Mouse (Mus musculus): ENCODE measurements around the gene Psmb5.
A peak's percentile ranks its signal among the peaks of the same experiment; 100 is the strongest.

Psmb5 gene

GRCm38 (mm10) chr14:54617897-54618365 is at the start of gene Psmb5:
Gene Psmb5, minus strand, starts transcription at chr14:54618022.
- DNase-seq (ENCODE audit: low spot score in 2 of 2), result peak; percentile 80 to 85

- DNase-seq (ENCODE audit: low spot score in 2 of 2), result no peak
These were observed 46.8 kb upstream of the Psmb5 start for GRCm38 (mm10) chr14:54664477-54665222.

- DNase-seq (ENCODE audit: low spot score in 2 of 2), result peak in 1 of 2 experiments; percentile 52
These were observed 42.2 kb upstream of the Psmb5 start for GRCm38 (mm10) chr14:54660009-54660408.

GRCm38 (mm10) chr14:54653496-54653895 is 35.7 kb upstream of the Psmb5 start:
- DNase-seq (ENCODE audit: low spot score in 2 of 2), result peak; percentile 72 to 80

GRCm38 (mm10) chr14:54652787-54653186 is 35.0 kb upstream of the Psmb5 start:
- no peak for DNase-seq (ENCODE audit: low spot score in 2 of 2)

GRCm38 (mm10) chr14:54651556-54651955 is 33.7 kb upstream of the Psmb5 start:
- no peak for DNase-seq (ENCODE audit: low spot score in 2 of 2)

DNA sequence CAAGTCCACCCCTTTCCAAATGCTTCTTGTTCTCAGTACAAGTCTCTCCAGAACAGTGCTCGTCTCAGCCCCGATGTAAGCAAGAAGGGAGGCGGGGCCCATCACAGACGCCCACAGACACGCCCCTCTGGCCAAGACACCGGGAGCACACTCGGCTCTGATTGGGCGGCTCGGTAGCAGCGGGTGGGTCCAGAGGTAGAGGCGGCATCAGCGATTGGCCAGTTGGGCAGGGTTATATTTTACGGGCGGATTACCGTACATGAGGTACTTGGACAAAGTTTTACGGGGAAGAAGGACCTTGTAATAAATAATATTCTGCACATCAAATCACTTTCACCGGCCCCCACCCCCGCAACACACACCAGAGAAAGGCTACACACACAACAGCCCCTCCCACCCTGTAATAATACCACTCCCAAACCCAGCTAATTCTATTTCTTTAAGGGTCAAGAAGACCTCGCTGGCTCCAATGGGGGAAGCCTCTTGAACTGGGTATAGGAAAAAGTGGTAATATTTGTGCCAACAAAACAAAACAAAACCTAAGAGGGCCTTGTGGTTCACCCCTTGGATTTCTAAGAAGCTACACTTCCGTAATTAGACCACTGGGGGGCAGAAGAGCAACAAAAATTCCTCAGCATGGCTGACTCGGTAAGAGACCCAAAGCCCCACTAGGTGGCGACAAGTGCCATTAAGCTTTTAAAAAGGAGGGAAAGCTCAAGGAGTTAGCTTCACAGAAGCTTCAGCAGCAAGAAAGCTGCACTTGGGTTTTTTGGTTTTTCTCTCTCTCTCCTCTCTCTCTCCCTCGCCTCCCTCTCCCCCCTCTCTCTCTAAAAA is 33.0 kb upstream of the Psmb5 start:
- DNase-seq (ENCODE audit: low spot score in 2 of 2), result peak; percentile 79 to 92

DNA sequence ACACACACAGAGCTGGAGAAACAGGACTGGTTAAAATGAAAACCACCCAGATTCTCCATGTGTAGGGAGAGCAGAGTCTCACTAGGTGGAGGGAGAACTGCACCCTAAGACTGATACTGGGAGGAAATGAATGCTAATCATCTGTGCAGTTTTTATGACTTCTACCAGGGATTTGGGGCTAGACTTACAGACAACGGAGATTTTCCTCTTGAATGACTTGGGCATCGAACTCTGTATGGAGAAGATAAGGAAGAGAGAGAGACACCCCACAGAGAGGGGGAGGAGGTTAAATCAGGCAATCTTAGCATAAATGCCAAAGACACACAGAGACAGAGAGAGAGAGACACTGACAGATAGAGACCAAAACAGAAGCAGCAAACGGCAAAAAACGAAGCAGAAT is 30.1 kb upstream of the Psmb5 start:
- no peak for DNase-seq (ENCODE audit: low spot score in 2 of 2)

DNA sequence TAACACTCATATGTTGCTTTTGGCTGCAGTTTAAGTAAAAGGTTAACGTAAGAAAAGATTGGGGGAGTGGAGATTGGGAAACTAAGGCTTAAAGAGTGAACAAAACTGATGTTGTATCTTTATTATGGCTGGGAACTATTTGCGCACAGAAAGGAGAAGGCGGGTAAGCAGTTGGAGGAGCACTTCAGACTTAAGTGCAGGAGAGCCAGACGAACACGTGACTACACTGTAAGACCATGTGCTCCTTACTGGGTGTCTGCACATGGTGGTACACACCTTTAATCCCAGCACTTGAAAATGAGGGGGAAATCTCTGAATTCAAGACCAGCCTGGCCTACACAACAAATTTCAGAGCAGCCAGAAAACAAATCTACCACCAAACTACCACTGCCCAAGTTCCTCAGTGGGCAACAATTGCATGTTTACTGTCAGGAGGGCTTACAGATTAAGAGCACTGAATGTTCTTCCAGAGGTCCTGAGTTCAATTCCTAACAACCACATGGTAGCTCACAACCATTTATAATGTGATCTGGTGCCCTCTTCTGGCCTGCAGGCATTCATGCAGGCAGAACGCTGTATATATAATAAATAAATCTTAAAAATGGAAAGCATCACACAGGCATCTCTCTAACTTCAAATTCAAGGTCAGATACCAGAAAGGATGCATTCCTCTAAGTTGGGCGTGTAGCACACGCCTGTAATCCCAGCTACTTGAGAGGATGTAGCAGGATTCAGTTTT is 29.2 kb upstream of the Psmb5 start:
- DNase-seq (ENCODE audit: low spot score in 2 of 2), result no peak

- no peak for DNase-seq (ENCODE audit: low spot score in 2 of 2)
These were observed 28.6 kb upstream of the Psmb5 start for GRCm38 (mm10) chr14:54646455-54646854.

GRCm38 (mm10) chr14:54644294-54644693 is 26.5 kb upstream of the Psmb5 start:
- no peak for DNase-seq (ENCODE audit: low spot score in 2 of 2)

DNA sequence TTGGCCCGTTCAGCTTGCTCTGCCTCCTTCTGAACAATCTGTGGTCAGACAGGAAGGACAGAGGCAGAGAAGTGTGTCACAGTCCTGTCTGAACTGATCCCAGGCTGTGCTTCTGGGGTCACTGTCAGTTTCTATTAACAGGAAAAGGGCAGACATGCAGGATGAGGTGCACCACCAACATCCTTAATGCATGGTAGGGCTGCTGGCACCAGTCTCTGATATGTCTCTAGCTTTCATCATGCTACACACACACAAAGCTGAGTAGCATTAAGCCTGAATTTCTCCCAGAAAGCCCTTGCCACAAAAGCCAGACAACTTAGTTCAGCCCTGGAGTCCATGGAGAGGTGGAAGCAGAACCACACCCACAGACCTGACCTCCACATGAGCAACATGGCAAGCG is 25.2 kb upstream of the Psmb5 start:
- DNase-seq (ENCODE audit: low spot score in 2 of 2), result no peak

DNA sequence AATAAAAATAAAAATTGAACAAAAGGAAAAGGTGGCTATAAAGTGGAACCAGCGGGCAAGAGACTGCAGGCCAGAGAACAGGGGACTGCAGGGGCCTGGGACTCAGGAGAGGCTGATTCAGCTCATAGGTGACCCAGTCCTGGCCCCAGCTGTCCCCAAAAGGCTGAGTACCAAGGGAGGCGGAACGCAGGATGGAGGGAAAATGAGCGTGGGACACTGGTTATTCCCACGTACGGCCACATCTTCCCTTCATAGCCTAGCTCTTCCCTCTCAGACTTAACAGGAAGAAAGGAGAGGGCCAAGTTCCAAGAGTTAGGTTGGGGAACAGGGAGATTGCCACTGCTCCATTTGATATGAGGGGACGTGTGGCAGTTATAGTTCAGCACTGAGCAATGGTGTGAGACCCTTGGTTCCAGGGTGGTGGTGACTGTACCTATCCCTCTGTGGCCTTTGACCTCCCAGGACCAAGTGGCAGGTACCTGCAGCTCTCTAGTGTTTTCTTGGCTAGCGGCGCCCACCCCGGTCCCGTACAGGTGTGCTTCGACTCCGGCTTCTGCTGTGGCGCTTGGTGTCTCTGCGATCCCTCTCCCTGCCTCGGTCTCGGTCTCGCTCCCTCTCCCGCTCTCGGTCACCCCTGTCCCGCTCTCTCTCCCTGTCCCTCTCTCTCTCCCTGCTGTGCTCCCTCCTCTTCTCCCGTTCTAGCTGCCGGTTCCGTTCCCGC is 24.6 kb upstream of the Psmb5 start:
- no peak for DNase-seq (ENCODE audit: low spot score in 2 of 2)

- peak; percentile 90 to 94 for DNase-seq (ENCODE audit: low spot score in 2 of 2)
These were observed 23.6 kb upstream of the Psmb5 start, which contains the start of gene Cdh24 for GRCm38 (mm10) chr14:54641305-54641969. Gene Cdh24, minus strand, starts transcription at chr14:54641364.

DNA sequence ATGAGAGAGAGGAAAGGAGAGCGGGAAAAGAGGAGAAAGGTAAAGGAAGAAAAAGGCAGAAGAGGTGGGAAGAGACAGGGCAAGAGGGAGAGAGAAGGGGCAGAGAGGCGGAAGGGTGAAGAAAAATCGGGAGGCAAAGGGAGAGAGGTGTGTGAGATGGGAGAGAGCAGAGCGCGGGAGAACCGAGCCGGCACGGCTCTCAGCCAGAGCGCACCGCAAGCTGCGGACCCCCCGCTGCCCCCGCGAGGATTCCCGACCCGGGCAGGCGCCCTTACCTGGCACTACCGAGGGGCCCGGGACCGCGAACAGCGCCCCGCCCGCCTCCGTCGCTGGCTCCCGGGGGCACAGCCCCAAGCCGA is 23.1 kb upstream of the Psmb5 start, which contains the start of gene Gm17606:
Gene Gm17606, plus strand, starts transcription at position 7 of the 359 bp plus-strand sequence.
- no peak for DNase-seq (ENCODE audit: low spot score in 2 of 2)

- no peak for DNase-seq (ENCODE audit: low spot score in 2 of 2)
These were observed 22.3 kb upstream of the Psmb5 start for GRCm38 (mm10) chr14:54640121-54640520.

DNA sequence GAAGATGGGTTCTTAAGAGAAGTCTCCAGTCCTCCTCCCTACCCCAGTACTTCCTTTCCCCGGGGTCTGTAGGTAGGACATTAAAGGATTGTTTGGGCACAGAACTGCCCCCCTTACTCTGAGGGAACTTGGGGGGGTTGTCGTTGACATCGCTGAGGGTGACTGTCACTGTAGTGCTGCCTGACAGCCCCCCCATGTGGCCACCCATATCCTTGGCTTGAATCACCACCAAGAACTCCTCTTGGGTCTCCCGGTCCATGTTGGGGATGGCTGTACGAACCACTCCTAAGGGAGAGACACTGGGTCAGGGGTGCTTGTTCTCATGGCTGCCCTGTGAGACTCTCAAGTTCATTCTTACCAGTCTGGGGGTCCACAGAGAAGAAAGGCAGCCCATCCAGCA is 20.4 kb upstream of the Psmb5 start:
- DNase-seq (ENCODE audit: low spot score in 2 of 2), result no peak

- DNase-seq (ENCODE audit: low spot score in 2 of 2), result peak in 1 of 2 experiments; percentile 57
These were observed 19.1 kb upstream of the Psmb5 start for GRCm38 (mm10) chr14:54636954-54637353.

DNA sequence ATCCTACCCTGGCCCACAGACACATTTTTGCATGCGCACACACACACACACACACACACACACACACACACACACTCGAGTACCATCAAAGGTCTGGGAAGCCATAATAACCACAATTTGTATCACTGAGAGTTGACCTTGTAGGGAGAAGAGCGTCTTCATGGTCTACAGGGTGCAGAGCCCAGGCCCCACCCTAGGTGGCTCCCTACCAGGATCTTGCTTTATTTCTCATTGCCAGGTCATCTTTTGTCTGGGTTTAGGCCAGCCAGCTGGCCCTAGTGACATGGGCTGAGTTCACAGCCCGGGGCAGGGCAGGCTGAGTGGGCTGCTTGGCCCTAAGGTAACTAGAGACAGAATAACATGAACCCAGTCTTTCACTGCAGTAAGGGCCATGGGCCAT is 16.4 kb upstream of the Psmb5 start:
- no peak for DNase-seq (ENCODE audit: low spot score in 2 of 2)

DNA sequence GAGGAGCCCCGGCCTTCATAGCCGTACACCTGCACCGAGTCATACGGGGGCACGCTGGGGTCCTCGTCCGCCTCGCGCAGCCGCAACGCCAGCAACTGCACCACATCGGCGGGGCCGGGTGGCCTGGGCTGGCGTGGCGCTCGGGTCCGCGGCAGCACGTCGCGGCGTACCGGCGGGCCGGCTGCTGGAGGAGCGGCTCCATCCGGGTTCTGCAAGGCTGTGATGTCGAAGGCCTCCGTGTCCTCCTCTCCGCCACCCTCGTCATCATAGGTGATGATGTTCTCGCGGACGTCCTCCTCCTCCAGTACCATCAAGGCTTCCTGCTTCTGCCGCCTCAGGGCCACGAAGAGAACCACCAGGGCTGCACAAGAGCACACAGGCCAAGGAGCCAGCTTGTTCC is 14.4 kb upstream of the Psmb5 start:
- no peak for DNase-seq (ENCODE audit: low spot score in 2 of 2)

GRCm38 (mm10) chr14:54631240-54631599 is 13.4 kb upstream of the Psmb5 start:
- no peak for DNase-seq (ENCODE audit: low spot score in 2 of 2)

Data from thymus, postnatal 10 days (tissue).